Mouse (Mus musculus) embryonic facial prominence, embryonic 15.5 days (tissue): ENCODE results near the gene Zfp72. TPM values are rescaled to one million over a fixed set of nuclear protein-coding genes. Genes with fewer than 3 reads are reported as not detected.

ENCODE experiments used
- ATAC-seq: fragments of 200-750 bp; cut with Nextera tagmentation; 2 replicates; pipeline ENCODE4 v1.8.0; 2017; ENCODE audit warnings: low read depth, moderate TSS enrichment; ENCODE audit not compliant: insufficient number of reproducible peaks, low FRiP score, low TSS enrichment
- H3K27ac ChIP-seq: fragments of 300-500 bp; sonication (generic); replicated peaks from 2 replicates; pipeline ENCODE4 v1.5.1; 2015; ENCODE audit warnings: mild to moderate bottlenecking, inconsistent platforms
- H3K27me3 ChIP-seq: fragments of 300-500 bp; sonication (generic); 2 replicates; pipeline ENCODE4 v1.6.1; 2015; ENCODE audit warnings: inconsistent platforms
- H3K36me3 ChIP-seq: fragments of 300-500 bp; sonication (generic); 2 replicates; pipeline ENCODE4 v1.6.1; 2015; ENCODE audit warnings: mild to moderate bottlenecking, inconsistent platforms
- H3K4me1 ChIP-seq: fragments of 300-500 bp; sonication (generic); 2 replicates; pipeline ENCODE4 v1.6.1; 2015; ENCODE audit warnings: inconsistent platforms
- H3K4me2 ChIP-seq: fragments of 300-500 bp; sonication (generic); replicated peaks from 2 replicates; pipeline ENCODE4 v1.6.1; 2015; ENCODE audit warnings: mild to moderate bottlenecking, inconsistent platforms
- H3K4me3 ChIP-seq: fragments of 300-500 bp; sonication (generic); replicated peaks from 2 replicates; pipeline ENCODE4 v1.5.1; 2015; ENCODE audit warnings: mild to moderate bottlenecking, inconsistent platforms
- H3K9ac ChIP-seq: fragments of 300-500 bp; sonication (generic); 2 replicates; pipeline ENCODE4 v1.6.1; 2015; ENCODE audit warnings: inconsistent platforms
- H3K9me3 ChIP-seq: fragments of 300-500 bp; sonication (generic); replicated peaks from 2 replicates; pipeline ENCODE4 v1.6.1; 2016; ENCODE audit warnings: inconsistent platforms
- WGBS: fragments of 180-500 bp; shearing (Covaris S2); methylation state at CpG from one replicate; pipeline ENCODE4 v1.1.7; 2015; 5-methylcytosine and 5-hydroxymethylcytosine counted together
- microRNA counts: library from miRNA; unstranded; fragments of <30 nt; microRNA quantifications from one replicate; lab custom pipeline; 2016
- microRNA-seq: library from miRNA; unstranded; fragments of <30 nt; microRNA quantifications from one replicate; pipeline ENCODE4, GENCODE M21; 2016; ENCODE audit warnings: borderline number of aligned reads
- polyA plus RNA-seq: library from polyadenylated mRNA; unstranded; fragments of >200 nt; fragmentation: Nextera tagmentation; extraction: Ambion mirVana; gene quantifications from 2 replicates; pipeline ENCODE4 v1.2.1, GENCODE M21; 2015

Zfp72 gene
- polyA plus RNA-seq, 1 experiment from 2014 or later, result 6.2 TPM

- H3K4me1 ChIP-seq, result peaks cover 15% of the 10 kb centered on the region
- H3K4me2 ChIP-seq, result peak overlapping the region; percentile 52
- H3K9me3 ChIP-seq, result no peaks in the 10 kb centered on the region
- 1% methylated on average over 15 of the region's 15 CpGs for WGBS
- H3K9ac ChIP-seq, result peak overlapping the region; percentile 87
- peak overlapping the region; percentile 86 for H3K27ac ChIP-seq
- no peak for ATAC-seq
- no peaks in the 10 kb centered on the region for H3K27me3 ChIP-seq
- H3K36me3 ChIP-seq, result peaks cover 5% of the 10 kb centered on the region
- H3K4me3 ChIP-seq, result peak overlapping the region; percentile 82
Measured at GRCm38 (mm10) chr13:74350435-74350906, 40.2 kb downstream of the Zfp72 start.

GRCm38 (mm10) chr13:74349566-74350434 is 40.8 kb downstream of the Zfp72 start, which contains the start of the genes Sdha and Ccdc127:
TSS of gene Sdha (minus strand) at chr13:74350280.
TSS of gene Ccdc127 (plus strand) at chr13:74350309.
- Histone ChIP-seq H3K4me2 (peak within 1 kb of the TSS; percentile 52), H3K36me3 (peaks cover 5% of the 10 kb centered on the region; the same call in 1 of the 2 replicates), H3K27ac (peak within 1 kb of the TSS; percentile 86), H3K4me1 (peaks cover 15% of the 10 kb centered on the region), H3K27me3 (no peaks in the 10 kb centered on the region), H3K9ac (peak within 1 kb of the TSS; percentile 87), H3K4me3 (peak within 1 kb of the TSS; percentile 82), H3K9me3 (no peaks in the 10 kb centered on the region)
- WGBS, result 1% methylated on average over 57 of the region's 57 CpGs
- peak; percentile 97 for ATAC-seq

GRCm38 (mm10) chr13:74341036-74341435 is 49.6 kb downstream of the Zfp72 start:
- no peaks in the 10 kb centered on the region for H3K4me1 ChIP-seq
- H3K27me3 ChIP-seq, result no peaks in the 10 kb centered on the region
- H3K27ac ChIP-seq, result no peak overlapping the region
- no peak overlapping the region for H3K4me2 ChIP-seq
- H3K4me3 ChIP-seq, result no peak overlapping the region
- 54% methylated on average over 3 of the region's 3 CpGs for WGBS
- peaks cover 49% of the 10 kb centered on the region for H3K36me3 ChIP-seq
- H3K9ac ChIP-seq, result no peak overlapping the region
- no peak for ATAC-seq
- no peaks in the 10 kb centered on the region for H3K9me3 ChIP-seq

GRCm38 (mm10) chr13:74329321-74329720 is 61.3 kb downstream of the Zfp72 start:
- H3K4me2 ChIP-seq, result no peak overlapping the region
- H3K27ac ChIP-seq, result 0 out of 2 replicates have a peak overlapping the region, but pooled peaks have one; percentile 67
- H3K36me3 ChIP-seq, result peaks cover 72% of the 10 kb centered on the region
- H3K9me3 ChIP-seq, result no peaks in the 10 kb centered on the region
- ATAC-seq, result no peak
- no peaks in the 10 kb centered on the region for H3K4me1 ChIP-seq
- H3K27me3 ChIP-seq, result no peaks in the 10 kb centered on the region
- no peak overlapping the region for H3K4me3 ChIP-seq
- H3K9ac ChIP-seq, result no peak overlapping the region

MicroRNAs within 50 kb of the gene (microRNA counts, 519-probe panel; counts per million panel counts)
- not detected for microRNA mmu-miR-692 (lab: Ali Mortazavi, UCI)

Small RNA genes lying within 50 kb of the gene (microRNA-seq; reads per million reads assigned to microRNA genes)
- gene Mir692-3, result not detected

Other genes starting within 250 kb of the Zfp72 start
- gene Exoc3, start 182.1 kb downstream of the Zfp72 start, polyA plus RNA-seq, result 69.2 and 82.9 TPM in 2 replicates
- 2.2 and 3.4 TPM in 2 replicates for gene Ahrr, start 98.5 kb downstream of the Zfp72 start, polyA plus RNA-seq
- 154 and 159 TPM in 2 replicates for gene Pdcd6, start 73.3 kb downstream of the Zfp72 start, polyA plus RNA-seq
- gene Sdha, start 40.6 kb downstream of the Zfp72 start, polyA plus RNA-seq, result 221 and 224 TPM in 2 replicates
- 59.9 and 63.7 TPM in 2 replicates for gene Ccdc127, start 40.5 kb downstream of the Zfp72 start, polyA plus RNA-seq
- gene Lrrc14b, start 26.8 kb downstream of the Zfp72 start, polyA plus RNA-seq, result not detected in 2 replicates
- gene Ftl1-ps1, start 8.9 kb upstream of the Zfp72 start, polyA plus RNA-seq, result 68.7 and 177 TPM in 2 replicates
- gene Zfp825, start 103.2 kb upstream of the Zfp72 start, polyA plus RNA-seq, result 19.1 and 20.5 TPM in 2 replicates
- gene Erap1, start 248.7 kb upstream of the Zfp72 start, polyA plus RNA-seq, result 10.4 and 12.8 TPM in 2 replicates